Mouse (Mus musculus) forebrain, embryonic 11.5 days (tissue): Measurements from ENCODE around the gene Axin2. TPM values are rescaled to one million over a fixed set of nuclear protein-coding genes. Genes with fewer than 3 reads are reported as not detected.

ENCODE experiments used
- ATAC-seq: fragments of 200-750 bp; cut with Nextera tagmentation; replicated peaks from 2 replicates; pipeline ENCODE4 v1.8.0; 2017; ENCODE audit warnings: moderate TSS enrichment; ENCODE audit not compliant: low FRiP score
- DNase-seq: peaks from one replicate; pipeline ENCODE4 v3.0.0-alpha.2; 2017; ENCODE audit warnings: low spot score
- H3K27ac ChIP-seq: fragments of 300-500 bp; sonication (generic); 2 replicates; pipeline ENCODE4 v1.5.1; 2014; ENCODE audit warnings: low read depth, low read length
- H3K27me3 ChIP-seq: fragments of 300-500 bp; sonication (generic); 2 replicates; pipeline ENCODE4 v1.6.1; 2014; ENCODE audit warnings: mild to moderate bottlenecking, low read length, mixed read lengths; ENCODE audit not compliant: control insufficient read depth, insufficient read depth
- H3K36me3 ChIP-seq: fragments of 300-500 bp; sonication (generic); 2 replicates; pipeline ENCODE4 v1.6.1; 2014; ENCODE audit warnings: mild to moderate bottlenecking, low read length, moderate library complexity, mixed read lengths; ENCODE audit not compliant: control insufficient read depth, insufficient read depth
- H3K4me1 ChIP-seq: fragments of 300-500 bp; sonication (generic); replicated peaks from 2 replicates; pipeline ENCODE4 v1.6.1; 2014; ENCODE audit warnings: low read length, mixed read lengths; ENCODE audit not compliant: control insufficient read depth, insufficient read depth
- H3K4me2 ChIP-seq: fragments of 300-500 bp; sonication (generic); 2 replicates; pipeline ENCODE4 v1.6.1; 2014; ENCODE audit warnings: low read depth, mild to moderate bottlenecking, low read length, moderate library complexity, mixed read lengths; ENCODE audit not compliant: severe bottlenecking
- H3K4me3 ChIP-seq: fragments of 300-500 bp; sonication (generic); 2 replicates; pipeline ENCODE4 v1.5.1; 2014; ENCODE audit warnings: low read depth, low read length
- H3K9ac ChIP-seq: fragments of 300-500 bp; sonication (generic); 2 replicates; pipeline ENCODE4 v1.6.1; 2014; ENCODE audit warnings: low read length
- H3K9me3 ChIP-seq: fragments of 300-500 bp; sonication (generic); 2 replicates; pipeline ENCODE4 v1.6.1; 2016; ENCODE audit warnings: low read length, mixed read lengths; ENCODE audit not compliant: control insufficient read depth
- WGBS: fragments of 180-500 bp; shearing (Covaris S2); extraction: QIAGEN DNeasy Blood & Tissue Kit; methylation state at CpG from one replicate; pipeline ENCODE4 v1.1.7; 2014; 5-methylcytosine and 5-hydroxymethylcytosine counted together
- polyA plus RNA-seq: library from polyadenylated mRNA; unstranded; fragments of >200 nt; fragmentation: Nextera tagmentation; extraction: Ambion mirVana; gene quantifications from 2 replicates; pipeline ENCODE4 v1.2.1, GENCODE M21; 2014

The Axin2 gene
- polyA plus RNA-seq, 1 experiment from 2014 or later: 20.9 TPM

DNA sequence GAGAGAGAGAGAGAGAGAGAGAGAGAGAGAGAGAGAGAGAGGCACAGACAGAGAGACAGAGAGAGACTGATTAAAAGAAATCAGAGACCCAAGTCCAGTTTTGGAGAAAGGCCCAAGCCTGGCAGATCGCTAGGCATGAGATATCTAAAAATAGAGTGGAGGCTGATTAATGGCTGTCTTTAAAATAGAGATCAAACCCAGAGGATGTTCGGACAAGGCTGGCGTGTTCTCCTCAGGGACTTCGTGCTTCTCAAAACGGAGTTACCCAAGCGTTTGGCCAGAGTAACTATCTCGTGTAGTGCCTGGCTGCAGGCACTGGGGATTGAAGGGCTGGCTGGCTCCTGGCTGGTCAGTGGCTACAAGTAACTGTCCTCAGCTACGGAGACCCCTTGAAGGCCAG is 69.8 kb downstream of the Axin2 start:
- no peak overlapping the region for H3K27ac ChIP-seq
- DNase-seq: no peak
- no peak overlapping the region for H3K4me3 ChIP-seq
- ATAC-seq: no peak
- H3K4me1 ChIP-seq: no peaks in the 10 kb centered on the region
- no peak overlapping the region for H3K4me2 ChIP-seq
- WGBS: 85% methylated on average over 8 of the region's 8 CpGs
- H3K9ac ChIP-seq: no peak overlapping the region
- H3K27me3 ChIP-seq: no peaks in the 10 kb centered on the region
- H3K36me3 ChIP-seq: no peaks in the 10 kb centered on the region
- H3K9me3 ChIP-seq: no peaks in the 10 kb centered on the region

GRCm38 (mm10) chr11:108993414-108993813 is 73.3 kb downstream of the Axin2 start:
- ATAC-seq (no peak), DNase-seq (no peak)
- Histone ChIP-seq H3K4me1 (no peaks in the 10 kb centered on the region), H3K4me3 (no peak overlapping the region), H3K9ac (no peak overlapping the region), H3K27ac (no peak overlapping the region), H3K36me3 (no peaks in the 10 kb centered on the region), H3K27me3 (no peaks in the 10 kb centered on the region), H3K9me3 (no peaks in the 10 kb centered on the region), H3K4me2 (no peak overlapping the region)
- 94% methylated on average over 6 of the region's 6 CpGs for WGBS

DNA sequence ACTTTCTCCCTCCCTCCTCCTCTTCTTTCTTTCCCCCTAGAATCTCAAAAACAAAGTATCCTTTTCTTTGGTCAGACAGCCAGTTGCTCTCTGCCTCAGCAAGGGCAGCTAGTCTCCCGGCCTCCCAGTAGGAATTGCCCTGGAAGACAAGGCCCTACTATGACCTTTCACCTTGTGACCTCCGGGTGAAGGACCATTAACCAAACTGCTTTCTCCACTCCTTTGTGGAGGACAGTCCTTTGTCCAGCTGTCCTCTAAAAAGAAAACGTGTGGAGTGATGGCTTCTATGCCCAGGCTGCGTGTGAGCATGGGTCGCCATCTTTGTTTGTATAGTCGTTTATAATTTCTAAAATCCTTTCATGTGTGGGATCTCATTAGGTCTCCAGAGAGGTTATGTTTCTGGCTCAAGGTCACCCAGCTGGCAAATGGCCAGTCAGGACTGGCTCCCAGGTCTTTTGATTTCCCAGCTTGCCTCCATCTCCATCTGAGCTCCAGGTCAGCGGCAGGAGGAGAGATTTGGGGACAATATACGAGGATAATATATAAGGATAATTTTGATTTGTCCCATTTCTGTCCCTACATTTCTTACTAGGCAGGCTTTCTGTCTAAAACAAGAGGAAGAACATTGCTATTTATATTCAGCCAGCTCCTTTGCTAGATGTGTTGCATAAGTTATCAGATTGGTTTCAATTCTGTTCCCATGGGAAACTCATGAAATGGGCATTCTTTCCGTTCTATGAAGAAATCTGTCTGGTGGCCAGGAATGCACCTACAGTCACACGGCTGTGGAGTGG is 75.2 kb downstream of the Axin2 start:
- Histone ChIP-seq H3K4me1 (no peaks in the 10 kb centered on the region), H3K27me3 (no peaks in the 10 kb centered on the region), H3K36me3 (no peaks in the 10 kb centered on the region), H3K9ac (no peak overlapping the region), H3K4me2 (no peak overlapping the region), H3K9me3 (peaks cover under 1% of the 10 kb centered on the region; the same call in 1 of the 2 replicates), H3K4me3 (no peak overlapping the region), H3K27ac (no peak overlapping the region)
- no peak for ATAC-seq
- WGBS: 45% methylated on average over 10 of the region's 10 CpGs
- no peak for DNase-seq

GRCm38 (mm10) chr11:108995990-108996533 is 75.9 kb downstream of the Axin2 start:
- 98% methylated on average over 2 of the region's 2 CpGs for WGBS

DNA sequence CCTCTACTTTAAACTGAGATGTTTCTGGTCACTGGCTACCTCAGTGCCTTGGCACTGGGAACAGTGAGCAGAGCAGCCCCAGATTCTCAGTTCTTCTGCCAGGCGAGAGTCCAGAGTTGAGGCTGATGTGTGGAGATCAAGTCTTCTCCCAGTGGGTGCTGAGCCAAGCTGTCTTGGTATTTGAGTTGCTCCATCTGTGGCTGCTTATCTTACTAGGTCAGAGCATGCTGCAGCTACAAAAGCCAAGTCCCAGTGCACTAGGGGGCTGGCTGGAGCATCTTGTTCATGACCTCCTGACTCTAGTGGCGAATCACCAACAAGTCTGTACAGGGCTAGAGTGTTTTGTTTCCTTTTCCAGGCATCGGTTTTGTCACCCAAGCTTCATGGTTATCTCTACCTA is 77.7 kb downstream of the Axin2 start:
- no peak for ATAC-seq
- 94% methylated on average over 3 of the region's 3 CpGs for WGBS

More at GRCm38 (mm10) chr11:108995990-108996533, 75.9 kb downstream of the Axin2 start:
- H3K9me3 ChIP-seq: peaks cover 3% of the 10 kb centered on the region; the same call in 1 of the 2 replicates
- no peak overlapping the region for H3K9ac ChIP-seq
- no peak for ATAC-seq
- H3K4me2 ChIP-seq: no peak overlapping the region
- no peaks in the 10 kb centered on the region for H3K27me3 ChIP-seq
- no peaks in the 10 kb centered on the region for H3K36me3 ChIP-seq
- H3K4me1 ChIP-seq: no peaks in the 10 kb centered on the region
- H3K4me3 ChIP-seq: no peak overlapping the region
- no peak for DNase-seq
- H3K27ac ChIP-seq: no peak overlapping the region

More for the DNA sequence above, 77.7 kb downstream of the Axin2 start:
- Histone ChIP-seq H3K9me3 (peaks cover 3% of the 10 kb centered on the region; the same call in 1 of the 2 replicates), H3K4me3 (no peak overlapping the region), H3K27me3 (no peaks in the 10 kb centered on the region), H3K9ac (no peak overlapping the region), H3K4me1 (no peaks in the 10 kb centered on the region), H3K4me2 (no peak overlapping the region), H3K36me3 (no peaks in the 10 kb centered on the region), H3K27ac (no peak overlapping the region)
- no peak for DNase-seq

Other genes with a start within 250 kb of the Axin2 start
- gene E030025P04Rik, start 224.0 kb downstream of the Axin2 start, polyA plus RNA-seq: not detected in 2 replicates